Mouse (Mus musculus) cerebellum, adult 18-20 months (tissue): Measurements from ENCODE around the gene Sept4.

Experiments used
- DNase-seq, 2 experiments: peaks; one replicate each; pipeline ENCODE4 v3.0.0; 2021

Sept4 gene

GRCm38 (mm10) chr11:87579713-87580112 lies 11.0 kb downstream of the Sept4 start:
- no peak for DNase-seq

- peak in 1 of 2 experiments; percentile 39 for DNase-seq
Observed at GRCm38 (mm10) chr11:87580543-87581085, 11.9 kb downstream of the Sept4 start.

GRCm38 (mm10) chr11:87581161-87581865 lies 12.6 kb downstream of the Sept4 start:
- no peak for DNase-seq

- peak; percentile 49 to 59 for DNase-seq
Observed at GRCm38 (mm10) chr11:87581933-87582710, 13.4 kb downstream of the Sept4 start.

GRCm38 (mm10) chr11:87583291-87584034 lies 14.8 kb downstream of the Sept4 start:
- DNase-seq, result no peak

- DNase-seq, result no peak
Observed at GRCm38 (mm10) chr11:87584711-87585505, 16.2 kb downstream of the Sept4 start.

GRCm38 (mm10) chr11:87587211-87587874 lies 18.6 kb downstream of the Sept4 start:
- DNase-seq, result no peak

- no peak for DNase-seq
Observed at GRCm38 (mm10) chr11:87589605-87590004, 20.9 kb downstream of the Sept4 start.

GRCm38 (mm10) chr11:87590841-87591525 lies 22.3 kb downstream of the Sept4 start:
- peak in 1 of 2 experiments; percentile 58 for DNase-seq

GRCm38 (mm10) chr11:87591526-87592353 lies 23.0 kb downstream of the Sept4 start, which contains the start of gene Mtmr4:
Gene Mtmr4 (plus strand): TSS chr11:87592162.
- DNase-seq, result peak; percentile 99 to 100

GRCm38 (mm10) chr11:87592354-87592695 lies 23.6 kb downstream of the Sept4 start:
- DNase-seq, result no peak

GRCm38 (mm10) chr11:87592713-87593598 lies 24.3 kb downstream of the Sept4 start:
- DNase-seq, result no peak

- DNase-seq, result peak; percentile 90 to 96
Observed at GRCm38 (mm10) chr11:87595327-87595841, 26.7 kb downstream of the Sept4 start.

GRCm38 (mm10) chr11:87595976-87596375 lies 27.3 kb downstream of the Sept4 start:
- DNase-seq, result peak in 1 of 2 experiments; percentile 49

- DNase-seq, result no peak
Observed at GRCm38 (mm10) chr11:87596492-87596891, 27.8 kb downstream of the Sept4 start.

- DNase-seq, result no peak
Observed at GRCm38 (mm10) chr11:87597061-87597460, 28.4 kb downstream of the Sept4 start.

GRCm38 (mm10) chr11:87599395-87600089 lies 30.8 kb downstream of the Sept4 start:
- no peak for DNase-seq

- peak in 1 of 2 experiments; percentile 11 for DNase-seq
Observed at GRCm38 (mm10) chr11:87600322-87600853, 31.7 kb downstream of the Sept4 start.
